Mouse (Mus musculus): ENCODE measurements around the gene Slc25a22. TPM values are rescaled to one million over a fixed set of nuclear protein-coding genes. Genes with fewer than 3 reads are reported as not detected.
A peak's percentile ranks its signal among the peaks of the same experiment; 100 is the strongest.
"Not testable (repeated sequence)": the region's sequence is repeated elsewhere in the genome, so short reads cannot be mapped to it uniquely, and the experiment has no call there.

Slc25a22 gene
- total and polyA plus RNA-seq, 2 experiments from 2014 or later = 87.3 to 126 TPM

- Histone ChIP-seq H3K4me3 (ENCODE audit: low read length) (no peak overlapping the region), H3K4me2 (ENCODE audit: low read depth, low read length) (no peak overlapping the region), H3K27ac (no peak overlapping the region), H3K9ac (replicated peaks; ENCODE audit: low read length) (no peak overlapping the region), H3K27me3 (ENCODE audit: insufficient read depth, low read length) (no peaks in the 10 kb centered on the region), H3K36me3 (ENCODE audit: insufficient read depth, low read length) (peaks cover 15% of the 10 kb centered on the region), H3K9me3 (ENCODE audit: low read length) (no peaks in the 10 kb centered on the region), H3K4me1 (ENCODE audit: insufficient read depth, low read length) (peaks cover 10% of the 10 kb centered on the region)
- no peak for ATAC-seq
- no peak for DNase-seq (ENCODE audit: low spot score)
- no peak for TF ChIP-seq CTCF (IDR thresholded peaks at IDR 0.05; ENCODE audit: low read depth)
- WGBS = 78% methylated on average over 2 of the region's 2 CpGs
Measured at GRCm38 (mm10) chr7:141453636-141454035, 15.9 kb upstream of the Slc25a22 start.

- H3K9ac ChIP-seq (replicated peaks; ENCODE audit: low read length) = no peak overlapping the region
- H3K4me2 ChIP-seq (ENCODE audit: low read depth, low read length) = no peak overlapping the region
- peaks cover 15% of the 10 kb centered on the region for H3K36me3 ChIP-seq (ENCODE audit: insufficient read depth, low read length)
- no peak overlapping the region for H3K27ac ChIP-seq
- H3K4me3 ChIP-seq (ENCODE audit: low read length) = no peak overlapping the region
- H3K4me1 ChIP-seq (ENCODE audit: insufficient read depth, low read length) = peaks cover 17% of the 10 kb centered on the region
- no peaks in the 10 kb centered on the region for H3K27me3 ChIP-seq (ENCODE audit: insufficient read depth, low read length)
- TF ChIP-seq CTCF (IDR thresholded peaks at IDR 0.05; ENCODE audit: low read depth) = no peak
- no peaks in the 10 kb centered on the region for H3K9me3 ChIP-seq (ENCODE audit: low read length)
- DNase-seq (ENCODE audit: low spot score) (no peak), ATAC-seq (no peak)
Measured at GRCm38 (mm10) chr7:141451928-141452327, 14.2 kb upstream of the Slc25a22 start.

- Histone ChIP-seq H3K27me3 (ENCODE audit: insufficient read depth, low read length) (no peaks in the 10 kb centered on the region), H3K4me3 (ENCODE audit: low read length) (peak within 1 kb of the TSS; percentile 73), H3K27ac (peak within 1 kb of the TSS; percentile 88), H3K4me1 (ENCODE audit: insufficient read depth, low read length) (peaks cover 18% of the 10 kb centered on the region), H3K36me3 (ENCODE audit: insufficient read depth, low read length) (peaks cover 15% of the 10 kb centered on the region), H3K4me2 (ENCODE audit: low read depth, low read length) (peak within 1 kb of the TSS; percentile 75), H3K9ac (replicated peaks; ENCODE audit: low read length) (peak within 1 kb of the TSS; percentile 86), H3K9me3 (ENCODE audit: low read length) (no peaks in the 10 kb centered on the region)
- no peak; the same call in 1 of the 2 replicates for TF ChIP-seq CTCF (IDR thresholded peaks at IDR 0.05; ENCODE audit: low read depth)
- peak; percentile 93 for ATAC-seq
- peak; percentile 96 for DNase-seq (ENCODE audit: low spot score)
- under 1% methylated on average over 63 of the region's 63 CpGs for WGBS
Measured at GRCm38 (mm10) chr7:141447110-141447991, 9.7 kb upstream of the Slc25a22 start, which contains the start of gene Rplp2. Gene Rplp2 (plus strand): TSS chr7:141447370.

- 83% methylated on average over 3 of the region's 3 CpGs for WGBS
Measured at GRCm38 (mm10) chr7:141446374-141446773, 8.7 kb upstream of the Slc25a22 start.

GRCm38 (mm10) chr7:141443828-141444237 lies 6.1 kb upstream of the Slc25a22 start, which contains the start of gene Pidd1:
Gene Pidd1 (minus strand): TSS chr7:141444025.
- Histone ChIP-seq H3K4me2 (ENCODE audit: low read depth, low read length) (peak within 1 kb of the TSS; percentile 60), H3K27me3 (ENCODE audit: insufficient read depth, low read length) (no peaks in the 10 kb centered on the region), H3K4me1 (ENCODE audit: insufficient read depth, low read length) (peaks cover 18% of the 10 kb centered on the region), H3K9me3 (ENCODE audit: low read length) (no peaks in the 10 kb centered on the region), H3K27ac (no peak within 1 kb of the TSS; the same call in 1 of the 2 replicates), H3K4me3 (ENCODE audit: low read length) (peak within 1 kb of the TSS; percentile 25), H3K9ac (replicated peaks; ENCODE audit: low read length) (peak within 1 kb of the TSS; percentile 30; the same call in 1 of the 2 replicates), H3K36me3 (ENCODE audit: insufficient read depth, low read length) (no peaks in the 10 kb centered on the region)
- ATAC-seq (no peak), DNase-seq (ENCODE audit: low spot score) (peak; percentile 65)
- under 1% methylated on average over 25 of the region's 25 CpGs for WGBS
- no peak for TF ChIP-seq CTCF (IDR thresholded peaks at IDR 0.05; ENCODE audit: low read depth)

More at GRCm38 (mm10) chr7:141446374-141446773, 8.7 kb upstream of the Slc25a22 start:
- Histone ChIP-seq H3K4me1 (ENCODE audit: insufficient read depth, low read length) (peaks cover 18% of the 10 kb centered on the region), H3K4me3 (ENCODE audit: low read length) (peak overlapping the region; percentile 73; the same call in 1 of the 2 replicates), H3K4me2 (ENCODE audit: low read depth, low read length) (peak overlapping the region; percentile 75)
- not testable (repeated sequence) for H3K9ac ChIP-seq (replicated peaks; ENCODE audit: low read length); H3K27ac ChIP-seq; H3K36me3 ChIP-seq (ENCODE audit: insufficient read depth, low read length); H3K9me3 ChIP-seq (ENCODE audit: low read length); H3K27me3 ChIP-seq (ENCODE audit: insufficient read depth, low read length); DNase-seq (ENCODE audit: low spot score); ATAC-seq

GRCm38 (mm10) chr7:141443081-141443821 lies 5.6 kb upstream of the Slc25a22 start:
- 21% methylated on average over 12 of the region's 12 CpGs for WGBS
- Histone ChIP-seq H3K27ac (no peak overlapping the region; the same call in 1 of the 2 replicates), H3K4me2 (ENCODE audit: low read depth, low read length) (peak overlapping the region; percentile 60), H3K27me3 (ENCODE audit: insufficient read depth, low read length) (no peaks in the 10 kb centered on the region), H3K9me3 (ENCODE audit: low read length) (no peaks in the 10 kb centered on the region), H3K4me3 (ENCODE audit: low read length) (peak overlapping the region; percentile 25), H3K36me3 (ENCODE audit: insufficient read depth, low read length) (no peaks in the 10 kb centered on the region), H3K4me1 (ENCODE audit: insufficient read depth, low read length) (peaks cover 13% of the 10 kb centered on the region), H3K9ac (replicated peaks; ENCODE audit: low read length) (peak overlapping the region; percentile 30; the same call in 1 of the 2 replicates)
- DNase-seq (ENCODE audit: low spot score) (peak; percentile 54), ATAC-seq (no peak)
- TF ChIP-seq CTCF (IDR thresholded peaks at IDR 0.05; ENCODE audit: low read depth) = peak; percentile 57

Measured in hindbrain, postnatal 0 days (tissue).